Mouse (Mus musculus): ENCODE measurements around the gene Hsd3b4. TPM values are rescaled to one million over a fixed set of nuclear protein-coding genes. Genes with fewer than 3 reads are reported as not detected.

Gene Hsd3b4
- total RNA-seq, 2 experiments from 2014 or later, result not detected

Other genes starting within 250 kb of the Hsd3b4 start
- gene Hmgcs2, start 230.1 kb downstream of the Hsd3b4 start, total RNA-seq (2021), result 10 to 100 TPM in 1 of 2 experiments, 1 to 10 TPM in 1; 8.3 to 10.3 TPM
- 10 to 100 TPM; 66.8 to 82.0 TPM for gene Phgdh, start 170.5 kb downstream of the Hsd3b4 start, total RNA-seq (2021)
- gene Zfp697, start 128.1 kb downstream of the Hsd3b4 start, total RNA-seq (2021), result 10 to 100 TPM; 28.5 to 29.1 TPM
- gene Gm4450, start 53.4 kb downstream of the Hsd3b4 start, total RNA-seq (2021), result not detected
- gene Gm10681, start 78.3 kb upstream of the Hsd3b4 start, total RNA-seq (2021), result not detected
- gene Hsd3b5, start 119.7 kb upstream of the Hsd3b4 start, total RNA-seq (2021), result not detected
- under 1 TPM in 1 of 2 experiments, not detected in 1; 0.10 TPM for gene Hsd3b2, start 214.0 kb upstream of the Hsd3b4 start, total RNA-seq (2021)